Mouse (Mus musculus) right cerebral cortex, postnatal 25 days (tissue): ENCODE data around the gene Lin7a.

ENCODE experiments used
- DNase-seq: peaks from one replicate; pipeline ENCODE4 v3.0.0; 2022

Gene Lin7a

GRCm38 (mm10) chr10:107252503-107252815 is 19.0 kb upstream of the Lin7a start:
- DNase-seq, result no peak

DNA sequence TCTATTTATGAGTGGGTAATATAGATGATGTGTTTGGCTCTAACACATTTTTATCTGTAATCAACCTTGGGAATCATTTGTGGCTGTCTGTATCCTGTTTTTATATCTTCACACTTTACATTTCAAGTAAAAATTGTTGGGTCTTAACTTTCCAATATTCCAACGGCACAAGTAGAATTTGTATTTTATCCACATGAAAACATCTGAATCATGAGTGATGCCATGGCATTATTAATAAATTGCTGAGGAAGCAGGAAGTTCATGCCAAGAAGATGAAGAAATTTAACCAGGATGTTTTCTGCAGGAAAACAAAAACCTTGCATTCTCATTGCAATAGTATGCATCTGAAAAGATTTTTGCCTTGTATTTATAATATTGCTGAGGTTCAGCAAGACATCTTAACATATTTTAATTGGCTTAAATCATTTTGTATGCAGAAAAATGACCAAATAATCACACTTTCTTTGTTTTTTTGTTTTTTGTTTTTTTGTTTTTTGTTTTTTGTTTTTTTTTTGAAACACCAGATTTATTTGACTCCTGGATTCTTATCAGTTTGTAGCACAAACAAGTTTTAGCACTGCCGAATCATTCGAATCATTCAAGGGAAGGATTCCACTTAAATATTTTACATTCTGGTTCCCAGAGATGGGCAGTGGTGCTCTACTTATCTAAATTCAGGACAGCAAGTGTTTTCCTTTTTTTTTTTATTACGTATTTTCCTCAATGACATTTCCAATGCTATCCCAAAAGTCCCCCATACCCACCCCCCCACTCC is 18.1 kb upstream of the Lin7a start:
- DNase-seq, result no peak

GRCm38 (mm10) chr10:107254656-107255055 is 16.8 kb upstream of the Lin7a start:
- no peak for DNase-seq

- no peak for DNase-seq
These were observed 16.0 kb upstream of the Lin7a start for GRCm38 (mm10) chr10:107255351-107256050.

DNA sequence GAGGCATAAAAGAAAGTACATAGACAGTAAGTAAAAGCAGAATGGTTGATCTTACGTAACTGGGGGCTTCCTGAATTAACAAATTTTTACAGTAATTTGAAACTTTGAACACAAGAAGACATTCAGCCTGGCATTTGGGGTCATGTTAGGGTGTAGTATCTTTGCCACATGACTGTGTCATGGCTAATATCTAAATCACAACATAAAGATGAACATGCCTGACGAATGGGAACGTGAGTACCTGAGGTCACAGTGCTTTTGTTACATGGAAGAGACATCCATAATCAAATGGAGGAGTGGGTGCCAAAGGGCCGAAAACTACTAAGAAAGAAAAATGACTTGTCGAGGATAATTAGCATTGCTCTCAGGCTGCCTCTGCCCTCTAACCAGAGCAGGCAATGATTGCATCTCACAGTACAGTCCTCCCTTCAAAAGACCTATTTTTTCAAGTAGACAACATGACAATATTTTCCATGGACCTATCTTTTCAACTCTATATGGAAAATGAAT is 15.0 kb upstream of the Lin7a start:
- DNase-seq, result no peak

GRCm38 (mm10) chr10:107260428-107260827 is 11.1 kb upstream of the Lin7a start:
- no peak for DNase-seq

- DNase-seq, result no peak
These were observed 781 bp downstream of the Lin7a start for GRCm38 (mm10) chr10:107272131-107272803.

GRCm38 (mm10) chr10:107272804-107273145 is 1.3 kb downstream of the Lin7a start:
- no peak for DNase-seq

DNA sequence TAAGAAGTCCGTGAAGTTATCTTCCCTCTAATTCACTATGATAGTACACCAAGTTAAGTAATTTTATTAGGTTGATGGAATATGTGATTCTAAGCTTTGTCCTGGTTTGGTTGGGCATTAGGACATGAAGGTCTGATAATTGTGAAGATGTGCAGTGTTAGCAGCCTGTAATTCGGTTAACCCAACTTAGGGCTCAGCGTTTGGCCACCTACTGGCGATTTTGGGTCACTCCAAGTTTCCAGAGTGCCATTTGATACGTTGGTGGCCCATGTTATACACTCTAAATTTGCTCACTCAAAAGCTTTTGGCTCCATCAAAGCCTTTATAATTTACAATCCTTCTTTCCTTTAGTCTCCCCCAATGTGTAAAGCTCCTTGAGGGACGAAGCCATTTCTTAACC is 2.4 kb downstream of the Lin7a start:
- DNase-seq, result no peak

DNA sequence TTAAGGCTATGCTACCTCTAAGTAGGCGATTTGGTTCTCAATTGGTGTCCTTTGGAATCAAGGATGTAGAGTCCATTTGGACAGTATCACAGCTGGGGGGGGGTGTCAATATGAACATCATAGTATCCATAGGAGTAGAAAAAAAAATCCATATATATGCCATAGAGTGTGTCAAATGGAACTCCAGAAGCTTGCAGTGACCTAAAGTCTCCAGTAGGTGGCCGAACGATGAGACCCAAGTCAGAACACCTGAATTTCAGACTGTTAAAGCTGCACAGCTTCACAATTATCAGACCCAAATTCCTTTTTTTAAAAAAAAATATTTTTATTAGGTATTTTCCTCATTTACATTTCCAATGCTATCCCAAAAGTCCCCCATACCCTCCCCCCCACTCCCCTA is 3.3 kb downstream of the Lin7a start:
- DNase-seq, result no peak

DNA sequence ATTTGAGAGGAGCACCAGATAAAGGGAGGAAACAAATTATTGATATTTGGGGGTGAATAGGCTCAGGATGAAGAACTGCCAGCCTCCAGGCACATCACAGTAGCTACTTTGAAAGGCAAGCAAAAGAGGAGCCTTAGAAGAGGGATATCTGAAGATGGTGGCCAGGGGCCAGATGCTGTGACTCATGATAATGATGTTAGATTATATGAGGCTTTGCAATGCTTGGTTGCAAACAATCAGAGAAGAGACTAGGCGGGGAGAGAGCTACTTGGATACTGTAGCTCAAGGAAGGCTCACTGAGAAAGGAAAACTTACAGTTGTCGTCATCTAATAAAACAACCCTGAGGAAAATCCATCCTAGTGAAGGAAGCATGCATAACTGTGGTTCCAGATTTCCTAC is 5.2 kb downstream of the Lin7a start:
- no peak for DNase-seq

DNA sequence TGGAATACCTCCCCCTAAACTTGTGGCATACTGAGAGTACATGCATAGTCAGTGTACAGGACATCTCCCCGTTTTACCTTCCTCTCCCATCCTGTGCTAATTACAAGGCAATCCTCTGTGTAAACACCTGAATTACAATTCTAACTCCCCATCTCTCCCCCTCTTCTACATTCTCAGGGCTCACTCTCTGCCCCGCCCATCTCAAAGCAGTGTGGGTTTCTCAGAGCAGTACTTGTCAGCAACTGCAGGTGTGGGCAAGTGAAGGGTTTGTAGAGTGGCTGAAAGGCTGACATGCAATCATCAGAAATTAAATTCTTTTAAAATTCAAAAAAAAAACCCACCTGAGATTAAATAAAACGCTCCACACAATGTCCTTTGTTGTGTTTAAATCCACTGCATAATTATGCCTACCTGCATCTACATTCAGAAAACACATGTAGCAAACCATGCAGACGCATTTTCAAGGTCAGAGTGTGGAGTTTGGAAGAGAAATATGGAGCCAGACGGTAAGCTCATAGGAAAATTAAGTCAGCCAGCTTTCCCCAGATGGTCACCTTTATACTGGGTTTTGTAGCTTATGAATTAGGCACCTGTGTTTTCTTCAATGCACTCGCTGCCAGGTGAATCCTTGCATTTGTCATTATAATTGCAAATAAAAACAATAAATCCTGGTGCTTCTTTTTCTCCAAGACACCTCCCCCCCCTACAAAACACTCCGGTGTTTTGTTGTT is 22.6 kb downstream of the Lin7a start:
- no peak for DNase-seq

DNA sequence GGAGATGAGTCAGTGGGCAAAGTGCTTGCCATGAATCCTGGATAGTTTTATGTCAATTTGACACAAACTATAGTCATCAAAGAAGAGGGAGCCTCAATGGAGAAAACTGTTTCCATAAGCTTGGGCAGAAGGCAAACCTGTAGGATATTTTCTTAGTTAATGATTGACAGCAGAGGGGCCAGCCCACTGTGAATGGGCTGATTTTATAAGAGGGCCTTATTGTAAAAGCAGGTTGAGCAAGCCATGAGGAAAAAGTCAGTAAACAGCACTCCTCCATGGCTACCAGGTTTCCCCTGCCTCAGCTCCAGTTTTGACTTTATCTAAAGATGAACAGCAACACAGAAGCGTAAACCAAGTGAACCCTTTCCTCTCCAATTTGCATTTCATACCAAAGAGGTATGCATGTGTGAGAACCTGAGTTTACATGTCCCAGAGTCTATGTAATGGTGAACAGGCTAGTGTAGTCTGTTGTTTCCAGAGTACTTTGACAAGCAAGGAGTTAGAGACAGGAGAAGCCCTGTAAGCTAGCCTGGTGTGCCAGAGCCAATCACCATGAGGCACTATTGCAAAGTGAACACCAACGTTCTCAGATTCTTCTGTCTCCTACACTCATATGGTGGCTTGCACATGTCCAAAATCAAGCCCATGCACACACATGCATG is 29.2 kb downstream of the Lin7a start:
- no peak for DNase-seq

- no peak for DNase-seq
These were observed 39.5 kb downstream of the Lin7a start for GRCm38 (mm10) chr10:107310964-107311490.

- DNase-seq, result no peak
These were observed 41.1 kb downstream of the Lin7a start for GRCm38 (mm10) chr10:107312609-107313008.

DNA sequence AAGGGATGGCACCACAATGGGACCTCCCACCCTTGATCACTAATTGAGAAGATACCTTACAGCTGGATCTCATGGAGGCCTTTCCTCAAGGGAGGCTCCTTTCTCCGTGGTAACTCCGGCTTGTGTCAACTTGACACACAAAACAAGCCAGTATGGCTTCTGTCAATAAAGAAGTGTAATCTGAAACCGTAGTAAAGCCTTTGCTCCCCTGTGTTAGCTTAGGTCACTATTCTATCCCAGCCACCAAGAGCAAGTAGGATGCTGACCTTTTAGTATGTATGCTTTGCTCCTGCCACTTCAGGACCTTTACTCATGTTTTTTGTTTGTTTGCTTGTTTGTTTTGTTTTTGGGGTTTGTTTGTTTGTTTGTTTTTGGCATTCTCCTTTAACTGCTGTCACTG is 41.9 kb downstream of the Lin7a start:
- DNase-seq, result no peak

DNA sequence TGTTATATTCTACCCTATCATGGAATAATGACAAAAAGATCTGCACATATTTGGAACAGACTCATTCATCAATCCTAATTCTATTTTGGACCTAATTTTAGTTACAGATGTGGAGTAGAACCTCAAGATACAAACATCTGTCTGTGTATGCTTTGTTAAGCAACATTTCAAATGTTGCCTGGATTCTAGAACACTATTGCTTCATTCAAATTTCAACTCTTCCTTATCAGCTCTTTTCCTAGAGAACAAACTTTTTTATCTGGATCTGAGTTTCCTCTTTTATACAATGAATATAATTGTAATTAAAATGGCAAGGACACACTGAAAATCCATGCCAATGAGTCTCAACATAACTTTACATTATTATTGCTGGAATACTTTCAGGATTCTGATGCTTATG is 43.8 kb downstream of the Lin7a start:
- DNase-seq, result no peak

- DNase-seq, result no peak
These were observed 44.2 kb downstream of the Lin7a start for GRCm38 (mm10) chr10:107315681-107316080.

- DNase-seq, result no peak
These were observed 44.6 kb downstream of the Lin7a start for GRCm38 (mm10) chr10:107316100-107316499.

DNA sequence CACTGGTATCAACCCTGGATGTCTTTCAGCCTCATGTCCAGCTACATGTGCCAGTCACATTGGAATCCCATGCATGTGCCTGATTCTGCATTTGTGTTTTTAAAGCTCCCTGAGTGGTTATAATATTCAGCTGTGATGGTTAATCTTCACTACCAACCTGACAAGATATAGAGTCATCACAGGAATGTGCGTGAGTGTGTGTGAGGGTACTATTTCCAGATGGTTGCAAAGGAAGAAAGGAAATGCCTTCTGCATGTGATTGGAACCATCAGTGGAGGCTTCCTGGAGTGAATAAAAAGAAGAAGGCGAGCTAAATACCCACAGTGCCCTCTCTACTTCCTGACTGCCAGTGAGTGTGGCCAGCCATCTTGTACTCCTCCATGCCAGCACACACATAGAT is 48.2 kb downstream of the Lin7a start:
- no peak for DNase-seq

DNA sequence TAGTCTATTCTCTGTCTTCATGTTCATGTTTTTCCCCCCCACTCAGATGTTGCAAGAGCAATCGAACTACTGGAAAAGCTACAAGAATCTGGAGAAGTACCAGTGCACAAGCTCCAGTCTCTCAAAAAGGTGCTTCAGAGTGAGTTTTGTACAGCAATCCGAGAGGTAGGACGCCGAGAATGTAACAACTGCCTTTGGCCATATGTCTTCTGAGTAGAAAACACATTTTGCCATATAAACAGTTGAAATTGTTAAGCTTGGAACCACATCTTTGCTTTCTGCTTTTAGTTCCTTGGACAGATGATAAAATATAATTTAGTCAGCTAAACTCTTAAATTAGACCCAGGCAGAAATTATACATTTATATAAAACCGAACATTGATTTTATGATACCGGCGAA is 52.4 kb downstream of the Lin7a start:
- DNase-seq, result no peak

GRCm38 (mm10) chr10:107325558-107325957 is 54.1 kb downstream of the Lin7a start:
- no peak for DNase-seq

GRCm38 (mm10) chr10:107339524-107339923 is 68.0 kb downstream of the Lin7a start:
- no peak for DNase-seq
